Mouse (Mus musculus) lung, adult 2 months (tissue): ENCODE measurements around the gene Pcsk4.

Source experiments
- CTCF ChIP-seq: fragments of 200-500 bp; IDR thresholded peaks from 2 replicates; pipeline ENCODE4 v1.5.1; 2011; ENCODE audit warnings: mild to moderate bottlenecking, low read length, control low read depth; ENCODE audit not compliant: insufficient read depth
- POLR2A ChIP-seq: fragments of 200-500 bp; IDR thresholded peaks from 2 replicates; pipeline ENCODE4 v1.6.1; 2011; ENCODE audit warnings: low read depth, mild to moderate bottlenecking, control low read depth, low read length, borderline replicate concordance; ENCODE audit errors: extremely low read depth

- TF ChIP-seq POLR2A (no peak), CTCF (no peak)
Measured at GRCm38 (mm10) chr10:80302082-80302355, 27.3 kb downstream of the Pcsk4 start.
